Mouse (Mus musculus): Measurements from ENCODE around the gene Sf1. TPM values are rescaled to one million over a fixed set of nuclear protein-coding genes. Genes with fewer than 3 reads are reported as not detected.

The Sf1 gene
- polyA plus RNA-seq, 1 experiment from 2014 or later = 58.4 TPM

DNA sequence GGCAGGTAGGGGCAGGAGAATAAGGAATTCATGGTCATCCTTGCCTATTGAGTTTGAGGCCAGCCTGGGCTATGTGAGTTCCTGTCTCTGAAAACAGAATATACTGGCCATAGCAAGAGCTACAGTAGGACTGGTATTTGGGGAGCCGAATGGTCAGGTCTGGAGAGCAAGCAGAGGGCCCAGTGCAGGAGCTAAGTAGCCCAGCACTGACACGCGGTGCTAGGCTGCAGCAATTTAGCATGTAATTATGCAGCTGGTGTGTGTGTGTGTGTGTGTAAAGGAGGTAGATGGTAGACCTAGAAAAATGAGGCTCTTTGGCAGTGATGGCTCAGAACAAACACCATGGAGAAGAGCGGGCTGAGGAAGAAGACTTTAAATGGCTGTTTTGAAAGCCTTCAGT, 15.9 kb upstream of the Sf1 start:
- ATAC-seq (ENCODE audit: low read depth) = no peak
- Histone ChIP-seq H3K9ac (ENCODE audit: low read depth, low read length) (no peak overlapping the region), H3K4me2 (ENCODE audit: low read depth, low read length) (no peak overlapping the region), H3K36me3 (ENCODE audit: control insufficient read depth, insufficient read depth) (peaks cover 9% of the 10 kb centered on the region), H3K4me1 (ENCODE audit: control insufficient read depth, low read depth, low read length) (peaks cover 22% of the 10 kb centered on the region), H3K9me3 (replicated peaks; ENCODE audit: control insufficient read depth, low read length) (no peaks in the 10 kb centered on the region), H3K27ac (ENCODE audit: low read length) (no peak overlapping the region), H3K27me3 (ENCODE audit: control insufficient read depth, insufficient read depth, low read depth, low read length) (no peaks in the 10 kb centered on the region), H3K4me3 (ENCODE audit: low read depth, low read length) (no peak overlapping the region)
- WGBS (ENCODE audit: insufficient replicate concordance) = 88% methylated on average over 4 of the region's 4 CpGs

DNA sequence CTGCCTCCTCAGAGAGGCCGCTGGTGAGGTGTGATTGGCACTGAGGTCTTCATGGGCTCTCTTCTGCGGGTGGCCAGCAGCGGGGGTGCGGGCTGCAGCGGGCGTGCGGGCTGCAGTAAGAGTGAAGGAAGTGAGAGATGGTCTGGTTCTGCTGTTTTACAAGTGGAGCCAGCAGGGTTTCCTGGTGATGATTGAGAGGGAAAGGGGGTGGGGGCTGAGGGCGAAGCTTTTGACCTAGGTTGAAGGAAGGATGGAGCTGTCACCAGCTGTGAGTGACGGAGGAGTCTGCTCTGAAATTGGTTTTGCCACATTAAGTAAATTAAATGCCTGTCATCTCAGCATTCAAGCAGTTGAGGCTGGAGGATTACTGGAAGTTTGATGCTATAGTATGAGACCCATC, 14.8 kb upstream of the Sf1 start:
- H3K9ac ChIP-seq (ENCODE audit: low read depth, low read length) = peak overlapping the region; percentile 1; the same call in 1 of the 2 replicates
- H3K27ac ChIP-seq (ENCODE audit: low read length) = no peak overlapping the region
- WGBS (ENCODE audit: insufficient replicate concordance) = 38% methylated on average over 9 of the region's 9 CpGs
- no peak for ATAC-seq (ENCODE audit: low read depth)
- no peaks in the 10 kb centered on the region for H3K9me3 ChIP-seq (replicated peaks; ENCODE audit: control insufficient read depth, low read length)
- H3K36me3 ChIP-seq (ENCODE audit: control insufficient read depth, insufficient read depth) = peaks cover 9% of the 10 kb centered on the region
- peaks cover 16% of the 10 kb centered on the region for H3K4me1 ChIP-seq (ENCODE audit: control insufficient read depth, low read depth, low read length)
- H3K4me2 ChIP-seq (ENCODE audit: low read depth, low read length) = peak overlapping the region; percentile 9; the same call in 1 of the 2 replicates
- H3K4me3 ChIP-seq (ENCODE audit: low read depth, low read length) = no peak overlapping the region
- H3K27me3 ChIP-seq (ENCODE audit: control insufficient read depth, insufficient read depth, low read depth, low read length) = no peaks in the 10 kb centered on the region

DNA sequence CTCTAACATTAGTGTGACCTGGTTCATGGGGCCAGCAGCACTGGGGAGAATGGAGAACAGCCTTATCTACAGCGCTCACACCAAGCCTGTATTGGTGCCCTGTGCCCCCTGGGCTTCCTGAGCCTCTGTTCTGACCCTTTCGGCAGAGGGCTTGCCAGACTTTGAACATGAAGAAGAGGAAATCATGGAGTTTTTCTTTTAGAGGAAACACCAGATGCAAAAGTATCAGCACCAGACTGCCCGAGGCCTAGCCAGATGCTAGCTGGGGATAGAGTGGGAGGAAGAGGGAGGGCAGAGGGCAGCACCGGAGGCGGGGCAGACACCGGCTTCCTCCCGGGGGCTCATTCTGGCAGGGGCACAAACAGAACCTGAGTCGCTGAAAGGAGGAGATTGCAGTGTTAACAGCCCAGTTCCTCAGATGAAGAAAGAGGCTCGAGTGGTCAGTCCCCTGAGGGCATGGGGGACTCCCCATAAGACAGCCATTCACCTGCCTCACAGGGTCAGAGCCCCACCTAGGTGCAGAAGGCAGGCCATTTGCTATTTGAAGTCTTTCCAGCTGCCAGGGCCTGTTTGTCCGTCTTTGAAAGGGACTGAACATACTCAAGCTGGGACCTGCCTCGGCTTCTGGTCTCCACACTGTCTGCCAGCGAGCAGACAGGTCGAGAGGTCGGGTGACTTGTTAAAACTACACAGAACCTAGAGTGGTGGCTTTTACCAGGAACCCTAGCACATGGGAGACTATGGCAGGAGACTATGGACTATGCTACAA, 14.1 kb upstream of the Sf1 start:
- peak overlapping the region; percentile 1; the same call in 1 of the 2 replicates for H3K9ac ChIP-seq (ENCODE audit: low read depth, low read length)
- 18% methylated on average over 14 of the region's 14 CpGs for WGBS (ENCODE audit: insufficient replicate concordance)
- no peaks in the 10 kb centered on the region for H3K27me3 ChIP-seq (ENCODE audit: control insufficient read depth, insufficient read depth, low read depth, low read length)
- peak overlapping the region; percentile 48 for H3K27ac ChIP-seq (ENCODE audit: low read length)
- no peak overlapping the region for H3K4me3 ChIP-seq (ENCODE audit: low read depth, low read length)
- no peaks in the 10 kb centered on the region for H3K9me3 ChIP-seq (replicated peaks; ENCODE audit: control insufficient read depth, low read length)
- peak; percentile 59 for ATAC-seq (ENCODE audit: low read depth)
- peak overlapping the region; percentile 9; the same call in 1 of the 2 replicates for H3K4me2 ChIP-seq (ENCODE audit: low read depth, low read length)
- H3K4me1 ChIP-seq (ENCODE audit: control insufficient read depth, low read depth, low read length) = peaks cover 16% of the 10 kb centered on the region
- H3K36me3 ChIP-seq (ENCODE audit: control insufficient read depth, insufficient read depth) = peaks cover 9% of the 10 kb centered on the region

DNA sequence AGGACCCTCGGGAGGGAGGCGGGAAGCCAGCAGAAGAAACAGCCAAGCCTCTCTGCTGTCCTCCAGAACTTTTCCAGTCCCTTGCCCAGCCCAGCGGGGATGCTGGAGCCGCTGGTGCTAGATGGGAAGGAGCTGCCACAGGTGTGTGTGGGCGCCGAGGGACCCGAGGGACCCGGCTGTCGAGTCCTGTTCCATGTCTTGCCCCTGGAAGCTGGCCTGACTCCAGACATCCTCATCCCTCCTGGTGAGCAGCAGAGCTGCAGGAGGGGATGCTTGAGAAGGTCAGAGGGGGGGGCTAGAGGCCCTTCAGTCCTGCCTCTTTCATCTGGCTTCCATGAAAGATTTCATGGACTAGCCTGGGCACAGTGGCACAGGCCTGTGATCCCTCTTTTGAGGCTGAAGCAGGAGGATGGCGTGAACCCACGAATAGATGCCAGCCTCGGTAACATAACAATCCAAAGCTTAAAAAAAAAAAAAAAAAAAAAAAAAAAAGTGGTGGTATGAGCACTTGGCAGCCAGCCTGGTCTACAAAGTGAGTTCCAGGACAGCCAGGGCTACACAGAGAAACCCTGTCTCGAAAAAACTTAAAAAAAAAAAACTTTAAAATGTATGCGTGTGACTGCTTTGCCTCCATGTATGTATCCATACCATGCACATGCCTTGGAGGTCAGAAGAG, 11.9 kb upstream of the Sf1 start:
- no peak for ATAC-seq (ENCODE audit: low read depth)
- H3K27me3 ChIP-seq (ENCODE audit: control insufficient read depth, insufficient read depth, low read depth, low read length) = no peaks in the 10 kb centered on the region
- peaks cover 16% of the 10 kb centered on the region for H3K4me1 ChIP-seq (ENCODE audit: control insufficient read depth, low read depth, low read length)
- no peak overlapping the region for H3K4me2 ChIP-seq (ENCODE audit: low read depth, low read length)
- H3K9ac ChIP-seq (ENCODE audit: low read depth, low read length) = no peak overlapping the region
- no peaks in the 10 kb centered on the region for H3K9me3 ChIP-seq (replicated peaks; ENCODE audit: control insufficient read depth, low read length)
- WGBS (ENCODE audit: insufficient replicate concordance) = 72% methylated on average over 14 of the region's 14 CpGs
- no peak overlapping the region for H3K4me3 ChIP-seq (ENCODE audit: low read depth, low read length)
- no peaks in the 10 kb centered on the region for H3K36me3 ChIP-seq (ENCODE audit: control insufficient read depth, insufficient read depth)
- no peak overlapping the region for H3K27ac ChIP-seq (ENCODE audit: low read length)

DNA sequence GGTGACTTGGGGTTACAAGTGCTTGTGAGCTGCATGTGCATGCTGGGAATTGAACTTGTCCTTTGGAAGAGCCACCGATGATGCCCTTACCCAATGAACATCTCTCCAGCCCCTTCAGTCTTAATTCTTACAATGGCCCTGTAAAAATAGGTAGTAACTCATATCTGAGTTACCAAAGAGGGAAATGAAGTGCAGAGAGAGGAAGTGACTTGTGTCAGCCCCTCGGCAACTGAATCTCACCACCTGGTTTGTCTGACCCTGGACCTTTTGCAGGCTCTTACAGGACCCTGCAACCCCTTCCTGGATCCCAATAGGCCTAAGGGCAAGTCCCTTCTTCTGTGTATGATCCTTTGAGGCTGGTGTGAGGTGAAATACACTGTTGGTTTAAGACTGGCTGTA, 11.4 kb upstream of the Sf1 start:
- Histone ChIP-seq H3K36me3 (ENCODE audit: control insufficient read depth, insufficient read depth) (no peaks in the 10 kb centered on the region), H3K4me2 (ENCODE audit: low read depth, low read length) (no peak overlapping the region), H3K4me1 (ENCODE audit: control insufficient read depth, low read depth, low read length) (peaks cover 16% of the 10 kb centered on the region), H3K9me3 (replicated peaks; ENCODE audit: control insufficient read depth, low read length) (no peaks in the 10 kb centered on the region), H3K27me3 (ENCODE audit: control insufficient read depth, insufficient read depth, low read depth, low read length) (no peaks in the 10 kb centered on the region), H3K27ac (ENCODE audit: low read length) (no peak overlapping the region), H3K9ac (ENCODE audit: low read depth, low read length) (no peak overlapping the region), H3K4me3 (ENCODE audit: low read depth, low read length) (no peak overlapping the region)
- no peak for ATAC-seq (ENCODE audit: low read depth)
- 38% methylated on average over 2 of the region's 2 CpGs for WGBS (ENCODE audit: insufficient replicate concordance)

DNA sequence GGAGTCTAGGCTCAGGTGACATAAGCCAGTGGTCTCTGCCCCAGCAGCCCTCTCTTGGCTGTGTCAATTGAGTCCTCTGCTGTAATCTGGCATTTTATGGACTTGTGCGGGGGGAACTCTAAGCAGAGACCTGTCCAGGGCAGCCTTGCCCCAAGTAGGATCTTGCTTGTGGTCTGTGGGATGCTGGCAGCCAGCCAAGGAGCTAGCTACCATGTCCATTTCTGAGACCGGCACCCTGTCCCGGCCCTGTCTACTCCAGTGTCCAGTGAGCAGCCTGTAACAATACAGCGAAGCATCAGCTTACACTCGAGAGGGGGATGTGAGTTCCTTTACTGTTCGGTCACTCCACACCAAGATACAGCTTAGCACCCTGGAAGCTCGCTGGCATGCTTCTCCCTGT, 9.5 kb upstream of the Sf1 start:
- H3K27me3 ChIP-seq (ENCODE audit: control insufficient read depth, insufficient read depth, low read depth, low read length) = no peaks in the 10 kb centered on the region
- H3K4me2 ChIP-seq (ENCODE audit: low read depth, low read length) = no peak overlapping the region
- no peak for ATAC-seq (ENCODE audit: low read depth)
- H3K36me3 ChIP-seq (ENCODE audit: control insufficient read depth, insufficient read depth) = no peaks in the 10 kb centered on the region
- no peak overlapping the region for H3K27ac ChIP-seq (ENCODE audit: low read length)
- H3K9ac ChIP-seq (ENCODE audit: low read depth, low read length) = no peak overlapping the region
- H3K4me3 ChIP-seq (ENCODE audit: low read depth, low read length) = no peak overlapping the region
- WGBS (ENCODE audit: insufficient replicate concordance) = 71% methylated on average over 7 of the region's 7 CpGs
- H3K4me1 ChIP-seq (ENCODE audit: control insufficient read depth, low read depth, low read length) = peaks cover 9% of the 10 kb centered on the region
- no peaks in the 10 kb centered on the region for H3K9me3 ChIP-seq (replicated peaks; ENCODE audit: control insufficient read depth, low read length)

DNA sequence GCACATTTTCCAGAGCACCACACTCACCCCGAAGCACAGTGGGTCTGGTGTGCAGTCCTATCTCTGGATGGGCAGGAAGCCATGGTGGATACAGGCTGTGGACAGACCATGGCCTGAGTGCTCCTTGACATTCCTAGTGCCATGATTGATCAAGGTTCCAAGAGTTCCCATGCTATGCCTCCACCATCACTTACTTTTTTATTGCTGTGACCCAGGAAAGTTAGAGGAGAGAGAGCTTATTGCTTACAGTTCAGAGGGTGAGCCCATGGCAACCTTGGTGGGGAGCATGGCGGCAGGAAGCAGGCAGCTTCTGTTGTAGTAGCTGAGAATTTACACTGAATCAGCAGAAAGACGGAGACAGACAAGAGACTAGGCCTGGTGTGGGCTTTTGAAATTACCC, 2.2 kb upstream of the Sf1 start:
- no peaks in the 10 kb centered on the region for H3K9me3 ChIP-seq (replicated peaks; ENCODE audit: control insufficient read depth, low read length)
- no peak overlapping the region for H3K4me3 ChIP-seq (ENCODE audit: low read depth, low read length)
- H3K27ac ChIP-seq (ENCODE audit: low read length) = no peak overlapping the region
- H3K4me1 ChIP-seq (ENCODE audit: control insufficient read depth, low read depth, low read length) = peaks cover 17% of the 10 kb centered on the region
- WGBS (ENCODE audit: insufficient replicate concordance) = 63% methylated on average over 3 of the region's 3 CpGs
- no peak for ATAC-seq (ENCODE audit: low read depth)
- no peak overlapping the region for H3K4me2 ChIP-seq (ENCODE audit: low read depth, low read length)
- no peaks in the 10 kb centered on the region for H3K27me3 ChIP-seq (ENCODE audit: control insufficient read depth, insufficient read depth, low read depth, low read length)
- H3K9ac ChIP-seq (ENCODE audit: low read depth, low read length) = no peak overlapping the region
- H3K36me3 ChIP-seq (ENCODE audit: control insufficient read depth, insufficient read depth) = peaks cover 9% of the 10 kb centered on the region

DNA sequence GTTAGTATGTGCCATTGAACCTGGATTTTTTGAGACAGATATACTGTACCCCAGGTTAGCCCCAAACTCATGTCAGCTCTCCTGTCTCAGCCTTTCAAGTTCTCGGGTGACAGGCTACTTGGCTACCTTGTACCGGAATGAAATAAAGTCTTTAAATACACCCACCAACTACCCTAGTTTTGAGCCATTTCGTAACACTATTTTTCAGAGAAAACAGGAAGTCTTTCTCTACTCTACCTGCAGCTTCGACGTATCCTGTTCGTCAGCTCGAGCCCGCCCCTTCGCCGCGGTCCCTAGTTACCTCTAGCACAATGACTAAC, 439 bp upstream of the Sf1 start:
- Histone ChIP-seq H3K4me1 (ENCODE audit: control insufficient read depth, low read depth, low read length) (peaks cover 24% of the 10 kb centered on the region), H3K27me3 (ENCODE audit: control insufficient read depth, insufficient read depth, low read depth, low read length) (no peaks in the 10 kb centered on the region), H3K4me3 (ENCODE audit: low read depth, low read length) (peak overlapping the region; percentile 100), H3K27ac (ENCODE audit: low read length) (peak overlapping the region; percentile 73), H3K9ac (ENCODE audit: low read depth, low read length) (peak overlapping the region; percentile 54), H3K4me2 (ENCODE audit: low read depth, low read length) (peak overlapping the region; percentile 71), H3K36me3 (ENCODE audit: control insufficient read depth, insufficient read depth) (peaks cover 26% of the 10 kb centered on the region), H3K9me3 (replicated peaks; ENCODE audit: control insufficient read depth, low read length) (no peaks in the 10 kb centered on the region)
- no peak for ATAC-seq (ENCODE audit: low read depth)
- under 1% methylated on average over 11 of the region's 11 CpGs for WGBS (ENCODE audit: insufficient replicate concordance)

DNA sequence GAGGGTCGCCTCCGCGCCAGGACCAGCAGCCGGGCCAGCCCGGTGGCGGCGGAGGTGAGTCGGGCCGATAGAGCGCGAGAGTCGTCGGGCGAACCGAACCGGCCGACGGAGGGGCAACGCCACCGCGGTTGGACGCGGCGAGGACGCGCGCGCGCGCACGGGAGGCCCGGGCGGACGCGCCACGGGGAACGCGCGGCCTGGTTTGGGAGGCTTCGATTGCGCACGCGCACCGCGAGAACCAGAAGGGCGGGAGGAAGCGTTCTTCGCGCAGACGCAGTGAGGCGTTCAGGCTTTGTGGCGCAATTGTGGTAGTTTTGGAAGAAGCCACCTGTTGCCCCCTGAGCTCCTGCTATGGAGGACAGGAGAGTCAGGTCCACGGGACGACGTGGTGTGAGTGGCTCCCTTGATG, 831 bp downstream of the Sf1 start:
- peak overlapping the region; percentile 100 for H3K4me3 ChIP-seq (ENCODE audit: low read depth, low read length)
- H3K9me3 ChIP-seq (replicated peaks; ENCODE audit: control insufficient read depth, low read length) = no peaks in the 10 kb centered on the region
- under 1% methylated on average over 55 of the region's 55 CpGs for WGBS (ENCODE audit: insufficient replicate concordance)
- H3K4me2 ChIP-seq (ENCODE audit: low read depth, low read length) = peak overlapping the region; percentile 71
- peak overlapping the region; percentile 99 for H3K9ac ChIP-seq (ENCODE audit: low read depth, low read length)
- ATAC-seq (ENCODE audit: low read depth) = peak; percentile 14
- H3K36me3 ChIP-seq (ENCODE audit: control insufficient read depth, insufficient read depth) = peaks cover 38% of the 10 kb centered on the region
- H3K27ac ChIP-seq (ENCODE audit: low read length) = peak overlapping the region; percentile 97
- H3K4me1 ChIP-seq (ENCODE audit: control insufficient read depth, low read depth, low read length) = peaks cover 24% of the 10 kb centered on the region
- H3K27me3 ChIP-seq (ENCODE audit: control insufficient read depth, insufficient read depth, low read depth, low read length) = no peaks in the 10 kb centered on the region

Measured in liver, embryonic 16.5 days (tissue).